Mouse (Mus musculus): Measurements from ENCODE around the gene Gse1. TPM values are rescaled to one million over a fixed set of nuclear protein-coding genes. Genes with fewer than 3 reads are reported as not detected.

The Gse1 gene
- total RNA-seq, 2 experiments from 2014 or later = 77.7 to 105 TPM

DNA sequence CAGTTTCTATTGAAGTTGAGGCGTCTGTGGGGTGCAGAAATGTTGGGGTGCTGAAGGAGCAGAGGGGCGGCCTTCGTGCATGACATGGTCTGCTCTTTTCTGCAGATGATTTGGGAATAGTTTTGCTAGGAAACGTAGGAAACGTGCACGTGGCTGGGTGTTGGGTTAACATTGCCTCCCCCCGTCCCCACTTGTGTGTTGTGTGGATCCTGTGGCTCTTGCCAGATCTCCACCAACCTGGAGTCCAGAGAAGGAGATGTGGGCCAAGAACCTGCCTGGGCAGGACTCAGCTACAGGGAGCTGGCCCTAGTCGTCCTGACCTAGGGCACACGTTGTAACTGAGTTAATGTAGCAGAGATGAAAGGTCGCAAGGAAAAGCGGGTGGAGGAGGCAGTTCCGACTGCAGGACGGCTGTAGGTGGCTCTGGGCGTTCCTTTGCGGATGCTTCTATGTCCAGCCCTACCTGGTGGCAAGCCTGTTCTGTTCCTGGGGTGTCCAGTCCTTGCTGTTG is 261.6 kb downstream of the Gse1 start:
- DNase-seq (ENCODE audit: extremely low spot score in 1 of 2, low spot score in 2 of 2) = no peak
- intact Hi-C loops (cut with DNase I) = loop anchor here (2.0 to 5.0 kb wide), 2 partner anchors 51 to 123 kb away; no protein-coding TSS in a partner anchor
- Histone ChIP-seq H3K27ac (peak overlapping the region; percentile 97), H3K4me3 (peak overlapping the region; percentile 88)
- TF ChIP-seq CTCF (IDR thresholded peaks at IDR 0.05) = no peak

DNA sequence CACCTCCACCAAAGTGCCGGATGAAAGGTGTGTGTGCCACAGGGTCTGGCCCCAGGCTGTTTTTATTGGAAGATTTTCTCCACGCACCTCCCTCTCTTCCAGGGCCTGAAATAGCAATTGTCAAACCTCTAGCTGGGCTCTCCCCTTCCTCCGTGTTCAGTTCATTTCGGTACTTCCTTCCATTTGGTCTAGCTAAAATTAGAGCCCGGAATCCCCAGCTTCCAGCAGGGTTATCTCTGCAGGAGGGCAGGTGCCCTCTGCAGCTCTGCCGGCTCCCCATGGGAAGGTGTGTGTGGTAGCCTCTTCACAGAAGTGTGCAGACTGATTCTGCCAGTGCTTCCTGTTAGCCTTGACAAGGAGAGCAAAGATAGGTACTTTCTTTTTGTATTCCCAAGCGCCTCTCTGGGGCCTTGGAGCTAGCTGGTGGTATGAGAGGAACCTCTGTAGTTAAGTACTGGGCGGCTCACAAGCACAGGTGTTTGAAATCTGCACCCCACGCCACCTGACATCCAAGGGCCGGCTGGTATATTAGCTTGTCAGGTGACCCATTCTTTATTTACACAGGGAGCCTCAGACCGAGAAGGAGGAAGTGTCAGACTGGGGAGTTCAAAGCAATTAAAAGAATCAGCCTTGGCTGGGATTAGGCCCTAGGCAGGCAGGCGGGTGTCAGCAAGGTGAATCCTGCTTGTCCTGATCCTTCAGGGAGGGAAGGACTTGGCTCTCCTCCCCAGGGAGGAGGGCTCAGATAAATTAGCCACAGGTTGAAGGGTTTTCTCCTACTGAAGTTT is 262.3 kb downstream of the Gse1 start:
- intact Hi-C loops (cut with DNase I) = no loop called here

DNA sequence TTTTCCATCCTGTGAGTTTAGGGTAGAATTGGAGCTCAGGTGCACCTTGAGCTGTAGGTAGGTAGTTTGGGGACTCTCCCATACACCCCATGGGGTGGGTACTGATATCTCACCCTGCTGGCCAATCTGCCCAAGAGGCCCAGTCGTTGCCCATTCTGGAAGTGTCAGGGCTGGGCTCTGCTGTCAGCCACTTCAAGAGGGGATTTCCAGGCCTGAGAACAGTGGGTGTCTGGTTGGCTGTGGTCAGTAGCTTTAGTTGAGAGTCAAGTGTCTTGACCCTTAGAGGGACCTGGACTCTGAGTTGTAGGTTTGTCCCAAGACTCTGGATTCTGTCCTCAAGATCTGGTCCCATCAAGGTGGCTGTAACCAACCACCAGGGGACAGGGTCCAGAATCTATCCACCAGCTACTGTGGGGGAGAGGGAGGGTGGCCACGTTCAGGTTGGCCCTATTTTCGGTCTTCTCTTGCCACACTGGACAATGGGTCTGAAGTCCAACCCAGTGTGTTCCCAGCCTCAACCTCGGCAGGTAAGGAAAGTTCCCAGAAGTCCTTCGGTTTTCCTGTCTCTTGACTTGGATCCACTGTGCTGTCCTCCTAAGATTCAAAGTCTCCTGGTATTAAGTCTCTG is 263.0 kb downstream of the Gse1 start:
- no peak; the same call in 1 of the 2 replicates for TF ChIP-seq CTCF (IDR thresholded peaks at IDR 0.05)
- intact Hi-C loops (cut with DNase I) = no loop called here

More for the DNA sequence above, 262.3 kb downstream of the Gse1 start:
- peak overlapping the region; percentile 88 for H3K4me3 ChIP-seq
- no peak for TF ChIP-seq CTCF (IDR thresholded peaks at IDR 0.05)
- peak overlapping the region; percentile 97; the same call in 1 of the 2 replicates for H3K27ac ChIP-seq
- DNase-seq (ENCODE audit: extremely low spot score in 1 of 2, low spot score in 2 of 2) = no peak

DNA sequence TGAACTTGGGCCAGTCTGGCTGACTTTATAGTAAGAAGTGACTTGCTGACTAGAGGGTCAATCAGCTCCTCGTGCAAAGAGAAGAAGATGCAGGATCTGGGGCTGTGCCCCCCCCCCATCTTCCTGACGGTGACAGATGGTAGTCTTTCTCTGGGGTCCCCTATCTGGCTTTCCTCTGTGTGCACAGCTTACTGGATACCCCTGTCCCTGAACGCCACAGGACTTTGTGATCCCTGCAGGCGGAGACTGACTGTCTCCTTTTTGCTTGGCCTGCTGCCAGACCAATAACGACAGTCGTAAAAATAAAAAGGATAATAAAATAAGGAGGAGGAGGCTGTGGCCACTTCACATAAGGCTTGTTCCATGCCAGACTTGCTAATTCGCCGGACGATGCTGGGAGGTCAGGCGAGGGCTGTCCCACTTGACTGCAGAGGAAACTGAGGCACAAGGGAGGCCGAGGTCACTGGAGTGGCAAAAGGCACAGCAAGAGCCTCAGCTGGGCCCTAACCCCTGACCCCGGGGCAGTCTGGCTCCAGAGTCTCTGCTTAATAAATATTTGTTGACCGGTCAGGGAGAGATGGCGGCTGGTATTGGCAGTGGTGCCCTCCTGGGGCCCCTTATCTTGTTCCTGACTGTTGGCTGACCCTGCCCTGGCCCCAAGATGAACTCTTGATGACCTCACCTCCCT is 264.1 kb downstream of the Gse1 start:
- no peak for TF ChIP-seq CTCF (IDR thresholded peaks at IDR 0.05)
- DNase-seq (ENCODE audit: extremely low spot score in 1 of 2, low spot score in 2 of 2) = no peak
- intact Hi-C loops (cut with DNase I) = no loop called here
- no peak overlapping the region for H3K4me3 ChIP-seq
- H3K27ac ChIP-seq = no peak overlapping the region

More for the DNA sequence above, 263.0 kb downstream of the Gse1 start:
- Histone ChIP-seq H3K4me3 (peak overlapping the region; percentile 88), H3K27ac (no peak overlapping the region)
- DNase-seq (ENCODE audit: extremely low spot score in 1 of 2, low spot score in 2 of 2) = no peak

DNA sequence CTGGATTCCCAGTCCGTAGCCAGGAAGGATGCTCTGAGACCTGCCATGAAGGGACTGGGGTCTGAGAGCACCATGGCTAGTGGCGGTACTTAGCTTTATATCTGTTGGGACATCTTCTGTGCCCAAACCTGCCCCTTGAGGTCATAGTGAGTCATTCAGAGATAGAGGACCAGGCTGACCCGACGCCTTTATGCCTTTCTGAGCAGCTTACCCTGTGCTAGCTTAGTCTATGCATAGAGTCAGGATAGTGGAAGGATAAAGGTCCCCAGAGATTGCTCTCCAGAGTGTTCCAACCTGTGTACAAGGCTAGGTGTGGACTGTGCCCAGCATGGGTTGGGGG is 264.6 kb downstream of the Gse1 start:
- TF ChIP-seq CTCF (IDR thresholded peaks at IDR 0.05) = no peak
- Histone ChIP-seq H3K27ac (no peak overlapping the region), H3K4me3 (no peak overlapping the region)
- intact Hi-C loops (cut with DNase I) = no loop called here
- DNase-seq (ENCODE audit: extremely low spot score in 1 of 2, low spot score in 2 of 2) = no peak

DNA sequence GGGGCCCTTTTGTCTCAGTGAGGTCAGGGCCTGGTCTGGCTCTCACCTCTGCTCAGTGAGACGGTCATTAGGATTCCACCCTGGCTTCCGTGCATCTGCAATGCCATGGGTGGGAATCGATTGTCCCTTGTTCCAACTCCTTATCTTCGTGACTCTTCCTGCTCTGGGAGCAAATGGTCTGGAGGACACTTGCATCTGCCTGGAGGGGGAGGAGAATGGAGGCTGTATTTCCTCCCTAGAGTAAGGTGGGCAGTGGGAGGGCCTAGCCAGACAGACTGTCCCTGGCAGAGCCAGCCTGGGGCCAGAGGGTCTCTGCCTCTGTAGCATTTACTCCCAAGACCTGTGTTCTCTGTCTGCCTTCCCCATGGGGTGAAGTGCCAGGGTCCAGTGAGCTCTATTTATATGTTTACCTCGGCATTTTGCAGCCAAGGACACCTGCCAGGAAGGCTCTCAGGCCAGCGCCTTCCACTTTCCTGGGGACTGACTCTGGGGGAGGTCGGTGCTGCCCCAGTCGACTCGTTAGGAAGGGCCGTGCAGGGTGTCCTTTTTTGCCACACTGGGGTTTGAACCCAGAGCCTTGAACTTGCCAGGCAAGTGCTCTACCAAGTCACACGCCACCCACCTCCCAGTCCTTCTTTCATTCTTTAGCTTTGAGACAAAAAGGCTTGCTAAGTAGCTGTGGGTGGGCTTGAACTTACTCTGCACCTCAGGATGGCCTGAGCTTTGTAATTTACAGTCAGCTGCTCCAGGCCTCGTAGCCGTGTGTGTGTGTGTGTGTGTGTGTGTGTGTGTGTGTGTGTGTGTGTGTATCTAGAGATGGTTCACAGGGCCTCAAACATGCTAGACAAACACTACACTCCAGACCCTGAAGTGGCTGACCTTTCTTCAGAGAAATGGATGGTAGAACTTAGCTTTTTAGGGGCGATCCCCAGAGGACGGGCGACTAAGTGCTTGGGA is 265.5 kb downstream of the Gse1 start:
- intact Hi-C loops (cut with DNase I) = no loop called here
- no peak overlapping the region for H3K27ac ChIP-seq
- DNase-seq (ENCODE audit: extremely low spot score in 1 of 2, low spot score in 2 of 2) = no peak
- no peak overlapping the region for H3K4me3 ChIP-seq
- TF ChIP-seq CTCF (IDR thresholded peaks at IDR 0.05) = no peak

DNA sequence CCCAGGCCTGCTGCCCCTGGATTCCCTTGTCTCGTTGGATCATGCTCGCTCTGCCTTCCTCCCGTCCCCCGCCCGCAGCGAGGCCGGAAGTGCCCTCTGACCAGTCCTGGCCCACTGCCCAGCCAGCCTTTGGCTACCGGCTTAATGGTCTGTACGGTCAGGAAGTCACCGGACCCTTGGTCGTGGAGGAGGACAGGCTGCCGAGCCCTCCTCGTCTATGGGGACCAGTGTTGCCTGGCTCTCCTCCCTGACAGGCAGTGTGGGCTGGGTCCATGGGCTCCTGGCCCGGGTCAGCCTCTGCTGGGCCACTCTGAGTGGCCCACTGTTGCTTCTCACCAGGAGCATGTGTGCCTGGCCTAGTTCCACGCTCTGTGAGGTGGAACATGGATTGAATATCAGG is 266.6 kb downstream of the Gse1 start:
- intact Hi-C loops (cut with DNase I) = no loop called here
- Histone ChIP-seq H3K4me3 (no peak overlapping the region), H3K27ac (0 out of 2 replicates have a peak overlapping the region, but pooled peaks have one; percentile 36)
- TF ChIP-seq CTCF (IDR thresholded peaks at IDR 0.05) = no peak
- DNase-seq (ENCODE audit: extremely low spot score in 1 of 2, low spot score in 2 of 2) = peak in 1 of 2 experiments; percentile 60

DNA sequence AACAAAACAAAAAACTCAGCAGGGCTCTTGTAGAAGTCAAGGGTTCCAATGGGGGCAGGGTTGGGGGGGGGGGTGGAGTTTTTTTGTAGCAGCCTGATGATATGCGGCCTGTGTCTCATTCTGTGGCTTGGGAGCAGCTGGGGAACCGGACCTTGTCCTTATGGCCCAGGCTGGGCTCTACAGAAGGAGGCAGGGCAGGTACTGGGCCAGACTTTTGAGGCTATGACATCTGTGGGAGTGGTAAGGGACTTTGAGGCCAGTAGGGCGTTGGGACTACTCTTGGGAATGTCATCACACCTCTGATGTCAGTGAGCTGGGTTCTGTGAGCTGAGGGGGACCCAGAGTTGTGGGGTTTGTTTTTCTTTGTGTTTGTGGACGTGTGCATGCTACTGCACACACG is 267.2 kb downstream of the Gse1 start:
- no peak for DNase-seq (ENCODE audit: extremely low spot score in 1 of 2, low spot score in 2 of 2)
- no peak for TF ChIP-seq CTCF (IDR thresholded peaks at IDR 0.05)
- Histone ChIP-seq H3K27ac (no peak overlapping the region), H3K4me3 (no peak overlapping the region)
- intact Hi-C loops (cut with DNase I) = no loop called here

DNA sequence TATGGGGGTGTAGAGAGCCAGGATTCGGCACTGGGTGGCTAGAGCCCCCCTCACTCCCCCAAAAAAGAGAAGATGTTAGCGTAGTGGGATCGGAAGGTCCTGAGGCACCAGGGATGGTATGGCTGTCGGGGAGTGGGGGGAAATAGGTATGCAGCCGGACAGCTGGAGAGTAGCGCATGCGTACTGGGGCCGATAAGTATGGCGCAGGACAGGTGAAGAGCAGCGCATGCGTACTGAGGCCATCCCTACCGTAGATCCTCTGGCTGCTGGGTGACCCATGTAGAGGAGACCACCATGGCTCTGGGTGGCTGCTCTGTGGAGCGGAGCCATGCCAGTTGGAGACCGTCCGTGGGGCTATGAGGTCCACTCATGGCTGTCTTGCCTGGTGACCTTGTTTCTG is 268.2 kb downstream of the Gse1 start:
- intact Hi-C loops (cut with DNase I) = no loop called here
- DNase-seq (ENCODE audit: extremely low spot score in 1 of 2, low spot score in 2 of 2) = no peak
- Histone ChIP-seq H3K27ac (no peak overlapping the region), H3K4me3 (no peak overlapping the region)
- TF ChIP-seq CTCF (IDR thresholded peaks at IDR 0.05) = no peak

DNA sequence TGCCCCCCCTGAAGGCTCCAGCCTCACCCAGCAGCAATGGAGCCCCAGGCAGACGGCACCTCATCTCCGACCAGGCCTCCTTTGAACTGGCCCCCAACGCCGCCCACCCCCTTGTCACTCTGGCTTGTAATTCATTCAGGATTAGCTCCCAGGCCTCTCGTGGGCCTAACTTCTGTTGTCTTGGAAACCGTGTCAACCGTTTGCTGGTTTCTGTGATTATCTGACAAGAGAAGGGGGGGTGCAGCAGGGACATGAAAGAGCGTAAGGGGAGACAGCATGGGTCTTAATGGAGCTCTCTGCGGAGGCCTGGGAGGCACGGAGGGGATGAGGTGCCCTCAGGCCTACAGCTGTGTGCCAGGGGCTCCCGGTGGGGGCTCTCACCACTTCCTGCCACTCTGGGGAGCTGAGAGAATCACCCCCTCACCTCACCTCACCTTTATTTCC is 269.3 kb downstream of the Gse1 start:
- Histone ChIP-seq H3K4me3 (no peak overlapping the region), H3K27ac (no peak overlapping the region)
- no peak for DNase-seq (ENCODE audit: extremely low spot score in 1 of 2, low spot score in 2 of 2)
- intact Hi-C loops (cut with DNase I) = no loop called here
- TF ChIP-seq CTCF (IDR thresholded peaks at IDR 0.05) = no peak

DNA sequence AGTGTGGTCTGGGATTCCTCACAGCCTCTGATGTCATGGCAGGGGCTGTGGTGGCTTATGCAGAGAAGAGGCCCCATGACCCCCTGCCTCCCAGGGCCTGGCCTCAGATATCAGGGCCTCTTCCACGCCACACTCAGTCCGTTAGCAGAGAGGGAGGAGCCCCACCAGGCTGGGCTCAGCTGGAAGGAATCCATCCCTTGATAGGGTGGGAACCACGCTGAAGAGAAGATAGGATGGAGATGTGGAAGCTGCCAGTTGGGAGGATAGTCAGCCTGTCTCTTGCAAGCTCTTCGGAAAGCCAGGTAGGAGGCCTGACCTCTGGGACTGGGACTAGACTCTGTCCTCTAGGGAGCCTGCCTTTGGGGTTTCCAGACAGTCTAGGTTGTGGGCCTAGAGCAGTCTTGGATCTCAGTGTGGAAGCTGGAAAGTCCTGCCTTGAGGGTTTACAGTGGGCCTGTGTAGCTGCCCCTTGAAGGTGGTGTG is 270.1 kb downstream of the Gse1 start:
- DNase-seq (ENCODE audit: extremely low spot score in 1 of 2, low spot score in 2 of 2) = no peak
- 0 out of 2 replicates have a peak overlapping the region, but pooled peaks have one; percentile 6 for H3K27ac ChIP-seq
- H3K4me3 ChIP-seq = no peak overlapping the region
- intact Hi-C loops (cut with DNase I) = no loop called here
- no peak for TF ChIP-seq CTCF (IDR thresholded peaks at IDR 0.05)

All from left cerebral cortex, adult 2 months (tissue).